Mouse (Mus musculus) WW6 (cell line): ENCODE measurements around the gene Rgl1.

Experiments used
- DNase-seq: peaks from one replicate; pipeline ENCODE4 v3.0.0-alpha.2; 2013; ENCODE audit warnings: low read depth, low spot score

The Rgl1 gene

GRCm38 (mm10) chr1:152550544-152550943 is 215.6 kb downstream of the Rgl1 start:
- DNase-seq = no peak

DNA sequence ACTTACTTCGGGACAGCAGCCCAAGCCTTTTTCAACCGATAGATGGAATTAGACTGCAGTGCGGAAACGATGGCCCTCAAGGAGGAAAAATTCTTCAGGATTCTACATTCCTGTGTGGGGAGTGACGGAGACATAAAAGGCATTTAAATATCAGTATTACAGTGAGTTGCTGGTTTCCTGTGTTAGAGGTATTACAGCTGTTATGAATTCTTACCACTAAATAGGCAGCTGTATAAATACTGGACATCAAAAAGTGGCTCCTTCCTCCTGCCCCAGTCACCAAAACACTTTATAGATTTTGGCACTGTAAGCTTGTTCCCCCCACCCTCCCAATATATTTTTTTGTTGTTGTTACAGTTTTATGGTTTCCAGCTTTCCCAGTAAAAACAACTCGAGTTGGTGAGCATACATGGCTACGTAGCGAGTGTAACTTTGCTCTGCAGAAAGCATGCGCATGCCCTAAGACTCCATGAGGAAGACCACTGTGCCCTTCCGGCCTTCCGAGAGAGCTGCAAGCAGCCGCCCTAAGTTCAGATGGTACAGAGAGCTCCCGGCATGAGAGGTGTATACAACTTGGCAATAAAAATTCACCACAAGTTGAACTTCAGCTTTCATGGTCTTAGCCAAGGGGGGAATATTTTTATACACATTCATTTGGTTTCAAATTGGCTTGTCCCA is 217.0 kb downstream of the Rgl1 start:
- DNase-seq = no peak

DNA sequence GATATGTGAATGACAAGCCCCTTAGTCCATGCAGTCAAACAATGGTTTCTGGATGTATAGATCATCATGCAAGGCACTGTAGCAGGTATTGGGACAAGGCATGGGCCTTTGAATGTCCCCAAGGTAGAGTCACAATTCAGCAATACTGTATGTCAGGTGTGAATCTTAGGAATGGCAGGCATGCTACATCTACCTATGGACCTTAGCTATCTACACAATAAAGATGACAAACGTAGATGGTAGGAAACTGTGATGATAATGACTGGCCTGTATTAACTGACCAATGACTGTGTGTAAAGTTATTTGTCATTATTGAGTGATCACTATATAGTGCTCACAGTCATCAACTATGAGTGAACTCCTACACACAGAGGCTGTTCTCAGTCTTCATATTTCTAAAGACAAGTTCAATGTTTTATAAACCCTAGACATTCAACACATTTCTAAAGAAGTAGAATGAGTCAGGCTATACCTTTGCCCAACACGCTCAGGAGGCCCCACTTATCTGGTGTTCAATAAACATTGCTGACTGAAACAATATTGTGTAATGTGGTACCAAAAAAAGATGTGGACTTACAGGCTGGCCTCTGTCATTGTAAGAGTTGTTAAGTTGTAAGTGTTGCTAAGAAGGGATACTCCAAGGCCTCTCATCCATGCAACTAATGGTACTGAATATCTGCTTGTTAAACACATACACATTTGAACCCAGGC is 222.5 kb downstream of the Rgl1 start:
- DNase-seq = no peak

DNA sequence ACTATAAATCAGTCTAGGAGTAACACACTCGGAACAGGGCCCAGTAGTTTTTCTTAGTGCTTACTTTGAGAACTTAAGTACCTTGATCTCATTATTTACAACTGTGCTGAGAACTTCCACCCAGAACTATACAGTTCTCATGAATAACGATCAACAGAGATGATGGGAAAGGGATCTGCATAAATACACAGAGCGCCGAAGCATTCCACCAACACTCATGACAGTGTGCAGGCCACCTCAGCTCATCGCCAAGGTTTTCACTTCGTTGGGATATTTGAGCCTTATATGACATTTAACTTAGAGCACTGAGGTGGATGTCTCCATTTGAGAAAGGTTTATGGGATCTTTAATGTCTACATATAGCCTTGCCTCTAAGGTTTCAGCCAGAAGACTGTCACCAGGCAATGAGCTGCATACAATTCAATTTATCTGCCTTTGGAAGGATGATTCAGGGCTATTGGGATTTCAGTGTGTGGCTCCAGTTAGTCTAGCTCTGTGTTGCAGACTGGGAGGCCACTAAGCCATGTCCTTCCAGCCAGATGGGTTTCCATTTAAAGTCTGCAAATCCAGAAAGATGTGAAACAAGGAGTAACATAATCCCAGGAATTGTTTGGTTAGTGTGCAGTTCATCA is 223.3 kb downstream of the Rgl1 start:
- no peak for DNase-seq

DNA sequence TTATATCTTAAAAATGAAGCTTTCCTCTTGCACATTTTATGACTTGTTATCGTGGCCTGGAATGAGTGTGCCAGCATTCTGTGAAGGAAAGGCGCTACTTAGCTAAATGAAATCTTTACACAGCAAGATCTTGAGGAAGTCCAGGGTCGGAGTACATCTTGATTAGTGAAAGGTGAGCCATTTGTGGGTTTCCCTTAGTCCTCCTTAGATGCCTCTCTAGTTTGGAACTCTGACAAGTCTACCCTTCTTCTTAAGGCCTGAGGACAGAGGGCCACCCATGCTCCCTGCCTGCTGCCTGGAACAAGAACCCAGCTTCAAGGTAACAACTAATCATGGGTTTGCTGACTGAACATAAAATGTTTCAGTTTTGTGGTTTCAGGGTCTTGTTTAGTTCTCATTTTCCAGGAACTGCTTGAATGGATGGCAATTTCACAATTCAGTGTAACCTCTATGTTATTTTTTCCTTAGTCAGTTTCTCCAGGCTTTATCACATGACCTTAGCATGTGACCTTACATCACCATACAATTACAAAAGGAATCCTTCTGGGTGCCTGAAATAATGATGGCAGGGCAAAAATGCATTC is 225.8 kb downstream of the Rgl1 start:
- DNase-seq = no peak

DNA sequence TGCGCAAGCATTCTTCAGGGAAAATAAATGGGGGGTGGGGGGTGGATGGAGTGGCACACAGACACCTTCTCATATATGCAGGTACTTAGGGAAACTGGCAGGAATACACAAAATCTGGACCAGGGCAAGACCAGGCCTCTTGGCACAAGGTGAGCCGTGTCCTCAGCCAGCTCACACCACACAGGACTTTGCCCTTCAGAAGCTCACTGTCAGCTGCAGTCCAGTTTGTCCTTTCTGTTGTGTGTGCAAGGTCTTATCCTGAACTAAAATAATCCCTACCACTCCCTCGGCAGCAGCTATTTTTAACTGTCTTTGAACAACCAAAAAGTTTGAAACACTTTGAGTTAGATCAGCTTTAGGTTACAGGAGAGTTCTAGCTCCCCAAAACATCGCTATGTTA is 227.3 kb downstream of the Rgl1 start:
- DNase-seq = no peak

- DNase-seq = no peak
Measured at GRCm38 (mm10) chr1:152537186-152537585, 229.0 kb downstream of the Rgl1 start.

DNA sequence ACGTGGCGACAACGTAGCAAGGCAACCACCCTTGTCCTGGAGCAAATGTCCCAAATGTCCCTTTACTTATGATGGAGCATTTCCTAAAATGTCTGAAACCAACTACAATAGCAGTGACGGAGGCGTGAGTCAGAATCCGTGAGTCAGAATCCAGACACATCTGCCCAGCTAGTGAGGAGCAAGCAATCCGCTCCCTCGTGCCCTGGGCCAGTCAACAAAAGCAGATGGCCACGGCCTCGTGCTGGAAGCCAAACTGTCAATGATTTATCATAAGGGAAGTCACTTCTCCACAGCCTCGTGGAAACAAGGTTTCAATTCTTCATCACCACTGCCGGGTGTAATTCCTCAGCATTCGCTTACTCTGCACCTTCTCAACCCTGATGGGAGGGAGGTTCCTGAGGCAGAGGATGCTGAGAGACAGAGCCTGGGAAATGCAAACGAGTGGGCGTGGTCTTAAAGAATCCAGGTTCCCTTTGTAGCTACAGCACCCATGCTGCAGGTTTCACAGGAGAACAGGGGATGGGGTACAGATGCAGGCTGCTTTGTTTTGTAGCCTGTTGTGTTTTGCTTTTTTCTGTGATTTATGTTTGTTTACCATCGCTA is 229.6 kb downstream of the Rgl1 start:
- DNase-seq = no peak

DNA sequence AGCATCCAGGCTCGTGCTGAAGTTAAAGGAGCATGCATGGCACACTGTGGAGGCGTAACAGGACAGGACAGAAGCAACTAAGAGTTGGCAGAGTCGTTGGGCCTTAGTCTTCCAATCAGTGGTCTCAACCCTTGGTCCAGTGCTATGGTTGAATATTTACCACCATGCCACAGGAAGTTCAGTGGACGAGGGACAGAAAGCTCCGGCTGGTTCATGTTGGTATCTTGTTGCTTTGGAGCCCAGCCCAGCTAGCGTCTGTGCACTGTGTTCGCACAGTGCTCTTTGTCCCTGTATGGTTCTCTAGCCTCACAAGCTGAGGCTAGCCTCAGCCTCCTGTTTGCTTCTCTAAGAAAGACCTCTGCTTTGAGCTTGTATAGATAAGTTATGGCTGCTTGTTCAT is 231.6 kb downstream of the Rgl1 start:
- no peak for DNase-seq

GRCm38 (mm10) chr1:152531498-152531897 is 234.7 kb downstream of the Rgl1 start:
- no peak for DNase-seq

GRCm38 (mm10) chr1:152528778-152529177 is 237.4 kb downstream of the Rgl1 start:
- DNase-seq = no peak

GRCm38 (mm10) chr1:152528214-152528613 is 237.9 kb downstream of the Rgl1 start:
- no peak for DNase-seq

GRCm38 (mm10) chr1:152526154-152526553 is 240.0 kb downstream of the Rgl1 start:
- DNase-seq = no peak

- no peak for DNase-seq
Measured at GRCm38 (mm10) chr1:152524987-152525648, 241.0 kb downstream of the Rgl1 start.

- DNase-seq = no peak
Measured at GRCm38 (mm10) chr1:152524098-152524892, 241.9 kb downstream of the Rgl1 start.

DNA sequence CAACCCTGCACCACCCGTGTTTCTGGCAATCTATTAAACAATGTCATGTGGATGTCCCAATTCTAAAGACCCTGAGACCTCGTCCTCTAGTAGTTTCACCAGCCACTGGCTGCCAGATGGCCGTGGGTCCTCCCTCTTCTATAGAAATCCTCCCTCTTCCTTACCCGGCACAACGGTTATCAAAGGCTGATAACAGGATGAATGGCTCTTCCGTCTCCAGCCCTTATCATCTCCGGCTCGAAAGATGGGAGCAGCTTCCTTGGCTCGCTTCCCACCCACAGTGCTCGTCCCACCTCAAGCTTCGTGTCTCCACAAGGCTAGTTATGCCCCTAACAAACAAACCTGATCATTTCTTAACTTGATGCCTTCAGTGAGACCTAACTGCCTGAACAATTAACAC is 242.9 kb downstream of the Rgl1 start:
- DNase-seq = no peak

DNA sequence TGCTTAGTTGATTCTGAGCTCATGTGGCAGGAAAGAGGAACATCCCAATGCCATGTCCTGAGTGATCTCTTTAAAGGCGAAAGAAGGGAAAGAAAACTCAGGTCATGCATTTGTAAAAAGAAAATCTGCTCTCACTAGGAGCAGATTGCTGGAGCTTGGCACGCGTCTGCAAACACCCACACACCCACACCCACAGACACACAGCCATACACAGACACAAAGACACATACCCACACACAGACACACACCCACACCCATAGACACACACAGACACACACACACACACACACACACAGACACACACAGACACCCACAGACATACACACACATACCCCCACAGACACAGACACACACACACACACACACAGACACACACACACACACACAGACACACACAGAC is 243.9 kb downstream of the Rgl1 start:
- no peak for DNase-seq

- no peak for DNase-seq
Measured at GRCm38 (mm10) chr1:152520798-152521575, 245.2 kb downstream of the Rgl1 start.

DNA sequence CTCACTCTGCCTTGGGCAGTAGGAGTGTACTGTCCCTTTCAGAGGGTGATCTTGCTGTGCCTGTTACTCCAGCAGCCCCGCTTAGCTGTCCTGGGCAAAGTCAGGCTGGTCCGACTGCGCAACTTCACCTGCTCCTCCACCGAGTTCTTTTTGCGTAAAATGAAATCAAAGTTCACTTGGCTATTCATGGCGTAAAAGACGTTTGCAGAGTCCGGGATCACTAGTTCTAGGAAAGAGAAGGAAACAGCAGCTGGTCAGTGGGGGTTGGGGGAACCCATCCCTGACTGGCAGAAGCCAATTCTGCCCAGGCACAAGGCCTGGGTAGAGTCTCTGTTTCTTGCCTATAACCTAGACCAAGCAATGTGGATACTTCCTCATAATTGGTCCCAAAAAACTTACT is 247.2 kb downstream of the Rgl1 start:
- DNase-seq = no peak

DNA sequence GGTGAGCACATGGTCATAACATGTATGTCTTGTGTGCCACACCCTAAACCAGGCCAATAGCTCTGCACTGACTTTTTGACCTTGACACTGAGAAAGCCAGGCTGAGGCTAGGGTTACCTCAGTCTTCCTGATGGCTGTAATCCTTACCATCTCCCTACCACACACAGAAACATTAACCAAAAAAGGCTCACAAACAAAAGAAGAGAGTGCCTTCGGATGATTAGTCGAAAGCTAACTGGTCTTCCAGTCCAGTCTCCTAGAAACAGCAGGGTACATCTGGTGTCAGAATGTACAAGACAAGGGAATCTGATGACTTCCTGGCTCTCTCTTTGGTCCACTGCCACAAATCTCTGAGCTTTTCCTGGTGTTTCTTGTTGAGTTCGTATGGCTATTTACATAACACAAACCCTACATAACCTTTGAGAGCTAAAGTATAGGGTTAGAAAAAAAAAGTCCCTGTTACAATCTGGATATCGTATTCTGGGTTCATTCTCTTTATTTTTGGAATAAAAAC is 249.0 kb downstream of the Rgl1 start:
- no peak for DNase-seq
